Mouse (Mus musculus) brain, embryonic 18.5 days (tissue): Measurements from ENCODE around the gene Zfp472.
"Not testable (repeated sequence)": the region's sequence is repeated elsewhere in the genome, so short reads cannot be mapped to it uniquely, and the experiment has no call there.

Source experiments
- DNase-seq: peaks from one replicate; pipeline ENCODE4 v3.0.0-alpha.2; 2012; ENCODE audit warnings: low read depth, low spot score

The Zfp472 gene

GRCm38 (mm10) chr17:33008337-33008736, 42.7 kb downstream of the Zfp472 start:
- no peak for DNase-seq

GRCm38 (mm10) chr17:33020434-33020833, 54.8 kb downstream of the Zfp472 start:
- DNase-seq, result not testable (repeated sequence)
